Mouse (Mus musculus) heart, postnatal 4 days (tissue): Measurements from ENCODE around the gene Tox2. TPM values are rescaled to one million over a fixed set of nuclear protein-coding genes. Genes with fewer than 3 reads are reported as not detected.

ENCODE experiments used
- DNase-seq: peaks from one replicate; pipeline ENCODE4 v3.0.0; 2021
- total RNA-seq, 2 experiments: library from RNA; stranded (reverse); gene quantifications; 2 replicates each; pipeline ENCODE4 v1.2.3; 2021

The Tox2 gene
- total RNA-seq, 2 experiments from 2014 or later = 4.1 to 5.6 TPM

DNA sequence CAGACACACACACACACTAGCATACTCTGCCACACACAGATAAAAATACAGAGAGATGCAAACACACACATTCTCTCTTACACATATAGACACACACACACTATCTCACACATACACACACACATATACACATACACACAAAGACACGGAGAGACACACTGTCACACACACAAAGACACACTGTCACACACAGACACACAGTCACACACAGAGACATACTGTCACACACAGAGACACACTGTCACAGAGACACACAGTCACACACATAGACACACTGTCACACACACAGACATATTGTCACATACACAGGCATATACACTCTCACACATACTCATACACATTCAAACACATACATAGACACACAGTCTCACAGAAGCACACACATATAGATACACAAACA, 169.7 kb downstream of the Tox2 start:
- no peak for DNase-seq

Other genes starting within 250 kb of the Tox2 start
- not detected for gene Sgk2, start 215.8 kb upstream of the Tox2 start, total RNA-seq
- gene Ift52, start 185.8 kb upstream of the Tox2 start, total RNA-seq = 10 to 100 TPM; 27.1 to 29.4 TPM
- gene Mybl2, start 148.4 kb upstream of the Tox2 start, total RNA-seq = 10 to 100 TPM; 13.3 to 14.3 TPM
- gene Gtsf1l, start 115.3 kb upstream of the Tox2 start, total RNA-seq = not detected
- 100 to 1,000 TPM; 366 to 416 TPM for gene Jph2, start 194.9 kb downstream of the Tox2 start, total RNA-seq
- 10 to 100 TPM; 21.6 to 24.2 TPM for gene Oser1, start 221.6 kb downstream of the Tox2 start, total RNA-seq
- gene Gdap1l1, start 235.4 kb downstream of the Tox2 start, total RNA-seq = not detected